Mouse (Mus musculus): ENCODE measurements around the gene Hoxb13. TPM values are rescaled to one million over a fixed set of nuclear protein-coding genes. Genes with fewer than 3 reads are reported as not detected.

Hoxb13 gene
- total and polyA plus RNA-seq, 2 experiments from 2014 or later, result not detected

DNA sequence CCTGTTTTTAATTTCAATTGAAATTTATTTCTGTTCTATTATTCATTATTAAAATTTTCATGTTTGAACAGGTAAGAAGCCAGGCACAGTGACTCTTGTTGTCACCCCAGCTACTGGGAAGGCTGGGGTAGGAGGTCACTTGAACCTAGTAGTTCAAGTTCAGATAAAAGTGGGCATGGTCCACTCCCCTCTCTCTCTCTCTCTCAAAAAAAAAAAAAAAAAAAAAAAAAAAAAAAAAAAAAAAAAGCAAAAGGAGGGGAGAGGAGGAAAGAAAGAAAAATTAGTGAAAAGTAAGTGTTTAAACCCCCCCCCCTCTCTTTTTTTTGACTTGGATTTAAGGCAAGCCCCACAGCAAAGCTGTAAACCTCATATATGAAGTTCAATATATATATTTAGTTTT, 9.9 kb upstream of the Hoxb13 start:
- H3K4me1 ChIP-seq (ENCODE audit: insufficient read depth, low read length), result no peaks in the 10 kb centered on the region
- H3K9ac ChIP-seq (replicated peaks; ENCODE audit: low read length, poor library complexity, severe bottlenecking), result no peak overlapping the region
- H3K36me3 ChIP-seq (ENCODE audit: insufficient read depth, low read length), result no peaks in the 10 kb centered on the region
- peaks cover 5% of the 10 kb centered on the region; the same call in 1 of the 2 replicates for H3K9me3 ChIP-seq (ENCODE audit: low read length)
- no peak overlapping the region for H3K4me3 ChIP-seq (ENCODE audit: low read depth, low read length)
- ATAC-seq (ENCODE audit: low FRiP score), result no peak
- H3K27me3 ChIP-seq (ENCODE audit: insufficient read depth, low read length), result peaks cover 100% of the 10 kb centered on the region
- no peak for TF ChIP-seq CTCF (IDR thresholded peaks at IDR 0.05)
- no peak overlapping the region for H3K27ac ChIP-seq (ENCODE audit: low read depth, low read length)
- DNase-seq (ENCODE audit: low spot score), result no peak
- H3K4me2 ChIP-seq (ENCODE audit: low read depth, low read length, poor library complexity, severe bottlenecking), result no peak overlapping the region

DNA sequence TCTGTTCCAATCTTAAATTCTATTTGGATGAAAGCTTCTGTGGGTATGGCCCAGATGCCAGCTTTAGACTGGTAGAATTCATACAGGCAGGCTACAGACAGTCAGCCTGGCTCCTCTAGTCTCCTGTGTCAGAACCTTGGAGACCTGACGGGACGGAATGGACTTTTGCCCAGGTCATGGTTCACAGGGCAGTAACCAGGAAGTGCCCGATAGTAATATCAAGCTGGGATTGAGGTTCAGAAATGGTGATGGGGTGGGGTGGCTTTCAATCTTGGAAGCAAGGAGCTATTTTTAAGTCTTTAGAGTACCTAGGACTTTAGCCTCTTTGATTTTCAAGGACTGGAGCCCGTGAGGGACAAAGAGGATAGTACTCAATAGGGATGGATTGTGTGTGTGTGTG, 6.8 kb upstream of the Hoxb13 start:
- Histone ChIP-seq H3K4me1 (ENCODE audit: insufficient read depth, low read length) (no peaks in the 10 kb centered on the region), H3K9ac (replicated peaks; ENCODE audit: low read length, poor library complexity, severe bottlenecking) (no peak overlapping the region), H3K9me3 (ENCODE audit: low read length) (peaks cover 5% of the 10 kb centered on the region; the same call in 1 of the 2 replicates), H3K4me2 (ENCODE audit: low read depth, low read length, poor library complexity, severe bottlenecking) (no peak overlapping the region), H3K36me3 (ENCODE audit: insufficient read depth, low read length) (no peaks in the 10 kb centered on the region), H3K4me3 (ENCODE audit: low read depth, low read length) (no peak overlapping the region), H3K27ac (ENCODE audit: low read depth, low read length) (no peak overlapping the region), H3K27me3 (ENCODE audit: insufficient read depth, low read length) (peaks cover 94% of the 10 kb centered on the region)
- 14% methylated on average over 4 of the region's 4 CpGs for WGBS
- DNase-seq (ENCODE audit: low spot score) (no peak), ATAC-seq (ENCODE audit: low FRiP score) (no peak)
- TF ChIP-seq CTCF (IDR thresholded peaks at IDR 0.05), result no peak

DNA sequence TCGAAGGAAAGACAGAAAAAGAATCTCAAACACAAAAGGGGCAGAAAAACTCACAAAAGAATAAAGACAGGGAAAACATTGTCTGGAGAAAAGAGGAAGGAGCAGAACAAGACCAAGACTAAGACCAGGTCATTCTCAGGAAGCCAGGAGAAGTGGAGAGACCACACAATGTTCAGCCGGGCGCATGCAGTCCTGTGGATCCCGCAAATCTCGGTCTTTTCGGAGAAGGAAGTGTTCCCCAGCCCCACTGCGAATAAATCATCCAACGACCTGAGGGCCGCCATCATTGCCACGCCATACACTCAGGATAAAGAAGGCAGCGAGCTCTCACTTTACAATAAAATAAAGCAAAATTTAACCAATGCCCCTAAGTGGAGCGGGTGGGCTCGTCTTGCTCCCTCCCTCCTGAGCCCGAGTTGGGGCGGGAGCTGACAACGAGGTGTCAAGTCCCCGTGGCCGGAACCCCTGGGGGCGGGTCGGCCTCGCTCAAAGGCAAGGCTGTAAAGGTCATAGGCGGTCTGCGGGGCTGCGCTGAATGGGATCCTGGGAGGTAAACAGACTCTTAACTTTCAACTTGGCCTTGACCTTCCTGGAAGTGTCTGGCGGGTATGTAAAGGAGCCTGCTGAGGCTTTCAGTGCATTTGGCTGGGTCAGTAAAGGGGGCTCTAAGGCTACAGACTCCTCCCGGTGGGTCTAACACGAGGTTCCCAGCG, 4.2 kb upstream of the Hoxb13 start:
- H3K4me3 ChIP-seq (ENCODE audit: low read depth, low read length), result no peak overlapping the region
- no peaks in the 10 kb centered on the region for H3K9me3 ChIP-seq (ENCODE audit: low read length)
- H3K4me1 ChIP-seq (ENCODE audit: insufficient read depth, low read length), result no peaks in the 10 kb centered on the region; the same call in 1 of the 2 replicates
- peaks cover 94% of the 10 kb centered on the region for H3K27me3 ChIP-seq (ENCODE audit: insufficient read depth, low read length)
- no peak for TF ChIP-seq CTCF (IDR thresholded peaks at IDR 0.05)
- H3K4me2 ChIP-seq (ENCODE audit: low read depth, low read length, poor library complexity, severe bottlenecking), result no peak overlapping the region
- no peak overlapping the region for H3K9ac ChIP-seq (replicated peaks; ENCODE audit: low read length, poor library complexity, severe bottlenecking)
- H3K27ac ChIP-seq (ENCODE audit: low read depth, low read length), result no peak overlapping the region
- DNase-seq (ENCODE audit: low spot score) (no peak), ATAC-seq (ENCODE audit: low FRiP score) (no peak)
- H3K36me3 ChIP-seq (ENCODE audit: insufficient read depth, low read length), result no peaks in the 10 kb centered on the region
- under 1% methylated on average over 28 of the region's 28 CpGs for WGBS

DNA sequence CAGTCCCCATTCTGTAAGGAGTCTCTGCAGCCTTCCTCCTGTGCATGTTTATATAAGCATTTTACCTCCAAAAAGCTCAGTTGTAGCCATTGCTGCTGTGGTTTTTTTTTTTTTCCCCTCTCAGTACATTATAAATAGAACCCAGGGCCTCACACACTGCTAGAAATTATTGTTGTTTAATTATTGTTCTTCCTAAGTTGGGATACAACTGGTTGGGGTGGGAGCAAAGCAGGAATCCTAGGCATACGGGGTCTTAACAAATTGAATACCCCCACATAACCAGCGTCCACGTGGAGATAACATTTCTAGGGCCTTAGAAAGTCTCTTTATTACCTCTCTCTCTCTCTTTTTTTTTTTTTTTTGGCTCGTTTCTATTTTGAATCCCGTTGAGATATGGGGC, 3.0 kb upstream of the Hoxb13 start:
- no peak overlapping the region for H3K27ac ChIP-seq (ENCODE audit: low read depth, low read length)
- no peaks in the 10 kb centered on the region for H3K9me3 ChIP-seq (ENCODE audit: low read length)
- no peaks in the 10 kb centered on the region; the same call in 1 of the 2 replicates for H3K4me1 ChIP-seq (ENCODE audit: insufficient read depth, low read length)
- H3K9ac ChIP-seq (replicated peaks; ENCODE audit: low read length, poor library complexity, severe bottlenecking), result no peak overlapping the region
- TF ChIP-seq CTCF (IDR thresholded peaks at IDR 0.05), result no peak
- H3K4me3 ChIP-seq (ENCODE audit: low read depth, low read length), result no peak overlapping the region
- H3K27me3 ChIP-seq (ENCODE audit: insufficient read depth, low read length), result peaks cover 94% of the 10 kb centered on the region
- no peak overlapping the region for H3K4me2 ChIP-seq (ENCODE audit: low read depth, low read length, poor library complexity, severe bottlenecking)
- WGBS, result 5% methylated on average over 5 of the region's 5 CpGs
- DNase-seq (ENCODE audit: low spot score) (no peak), ATAC-seq (ENCODE audit: low FRiP score) (no peak)
- no peaks in the 10 kb centered on the region for H3K36me3 ChIP-seq (ENCODE audit: insufficient read depth, low read length)

DNA sequence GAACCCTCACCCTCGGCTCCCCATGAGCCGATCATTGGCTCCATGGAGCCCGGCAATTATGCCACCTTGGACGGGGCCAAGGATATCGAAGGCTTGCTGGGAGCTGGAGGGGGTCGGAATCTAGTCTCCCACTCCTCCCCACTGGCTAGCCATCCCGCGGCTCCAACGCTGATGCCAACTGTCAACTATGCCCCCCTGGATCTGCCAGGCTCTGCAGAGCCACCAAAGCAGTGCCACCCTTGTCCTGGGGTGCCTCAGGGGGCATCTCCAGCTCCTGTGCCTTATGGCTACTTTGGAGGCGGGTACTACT, 240 bp downstream of the Hoxb13 start:
- WGBS, result 3% methylated on average over 10 of the region's 10 CpGs
- Histone ChIP-seq H3K4me1 (ENCODE audit: insufficient read depth, low read length) (no peaks in the 10 kb centered on the region; the same call in 1 of the 2 replicates), H3K36me3 (ENCODE audit: insufficient read depth, low read length) (no peaks in the 10 kb centered on the region), H3K9me3 (ENCODE audit: low read length) (no peaks in the 10 kb centered on the region), H3K4me3 (ENCODE audit: low read depth, low read length) (no peak overlapping the region; the same call in 1 of the 2 replicates), H3K27me3 (ENCODE audit: insufficient read depth, low read length) (peaks cover 92% of the 10 kb centered on the region), H3K9ac (replicated peaks; ENCODE audit: low read length, poor library complexity, severe bottlenecking) (no peak overlapping the region), H3K4me2 (ENCODE audit: low read depth, low read length, poor library complexity, severe bottlenecking) (no peak overlapping the region), H3K27ac (ENCODE audit: low read depth, low read length) (no peak overlapping the region)
- ATAC-seq (ENCODE audit: low FRiP score), result no peak
- no peak for TF ChIP-seq CTCF (IDR thresholded peaks at IDR 0.05)
- no peak for DNase-seq (ENCODE audit: low spot score)

DNA sequence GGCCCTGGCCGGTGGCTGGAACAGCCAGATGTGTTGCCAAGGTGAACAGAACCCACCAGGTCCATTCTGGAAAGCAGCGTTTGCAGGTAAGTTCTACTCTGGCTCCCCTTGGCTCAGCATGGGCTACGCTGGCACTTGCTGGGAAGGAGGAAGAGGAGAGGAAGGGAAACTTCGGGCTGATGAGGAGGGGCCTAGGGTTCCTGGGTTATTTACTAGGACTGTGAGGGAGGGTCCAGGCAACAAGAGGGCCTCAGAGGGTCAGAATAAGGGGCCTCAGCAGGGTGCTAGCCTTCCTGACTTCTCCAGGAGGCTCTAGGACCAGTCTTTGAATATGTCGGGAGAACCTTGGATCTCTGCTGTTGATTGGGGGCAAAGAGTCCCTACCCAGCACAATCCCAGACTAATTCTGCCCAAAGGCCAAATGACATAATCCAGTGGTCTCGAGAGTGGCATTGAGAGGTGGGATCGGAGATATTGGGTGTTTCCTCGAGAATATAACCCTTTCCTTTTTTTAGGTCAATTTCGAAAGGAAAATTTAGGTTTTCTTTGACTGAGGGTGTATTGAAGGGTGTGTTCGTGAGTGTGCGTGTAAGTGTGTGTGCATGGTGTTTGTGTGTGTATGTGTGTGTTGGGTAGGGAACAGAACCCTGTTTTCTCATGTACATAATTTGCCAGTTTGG, 985 bp downstream of the Hoxb13 start:
- no peaks in the 10 kb centered on the region for H3K36me3 ChIP-seq (ENCODE audit: insufficient read depth, low read length)
- no peak overlapping the region for H3K4me3 ChIP-seq (ENCODE audit: low read depth, low read length)
- DNase-seq (ENCODE audit: low spot score) (no peak), ATAC-seq (ENCODE audit: low FRiP score) (no peak)
- peaks cover 94% of the 10 kb centered on the region for H3K27me3 ChIP-seq (ENCODE audit: insufficient read depth, low read length)
- no peak overlapping the region for H3K9ac ChIP-seq (replicated peaks; ENCODE audit: low read length, poor library complexity, severe bottlenecking)
- no peaks in the 10 kb centered on the region; the same call in 1 of the 2 replicates for H3K4me1 ChIP-seq (ENCODE audit: insufficient read depth, low read length)
- H3K9me3 ChIP-seq (ENCODE audit: low read length), result no peaks in the 10 kb centered on the region
- H3K27ac ChIP-seq (ENCODE audit: low read depth, low read length), result no peak overlapping the region
- 9% methylated on average over 11 of the region's 11 CpGs for WGBS
- H3K4me2 ChIP-seq (ENCODE audit: low read depth, low read length, poor library complexity, severe bottlenecking), result no peak overlapping the region
- TF ChIP-seq CTCF (IDR thresholded peaks at IDR 0.05), result no peak
